Mouse (Mus musculus) retina, embryonic 14.5 days (tissue): ENCODE data around the gene Palld.

Source experiments
- DNase-seq: peaks from one replicate; pipeline ENCODE4 v3.0.0-alpha.2; 2015; ENCODE audit warnings: low spot score

The Palld gene

GRCm38 (mm10) chr8:61586529-61586928 is 316.0 kb downstream of the Palld start:
- no peak for DNase-seq

- no peak for DNase-seq
Measured at GRCm38 (mm10) chr8:61585746-61586145, 316.7 kb downstream of the Palld start.

GRCm38 (mm10) chr8:61584714-61585383 is 317.6 kb downstream of the Palld start:
- DNase-seq, result no peak

GRCm38 (mm10) chr8:61582547-61582946 is 319.9 kb downstream of the Palld start:
- DNase-seq, result no peak

- DNase-seq, result no peak
Measured at GRCm38 (mm10) chr8:61581259-61581658, 321.2 kb downstream of the Palld start.

DNA sequence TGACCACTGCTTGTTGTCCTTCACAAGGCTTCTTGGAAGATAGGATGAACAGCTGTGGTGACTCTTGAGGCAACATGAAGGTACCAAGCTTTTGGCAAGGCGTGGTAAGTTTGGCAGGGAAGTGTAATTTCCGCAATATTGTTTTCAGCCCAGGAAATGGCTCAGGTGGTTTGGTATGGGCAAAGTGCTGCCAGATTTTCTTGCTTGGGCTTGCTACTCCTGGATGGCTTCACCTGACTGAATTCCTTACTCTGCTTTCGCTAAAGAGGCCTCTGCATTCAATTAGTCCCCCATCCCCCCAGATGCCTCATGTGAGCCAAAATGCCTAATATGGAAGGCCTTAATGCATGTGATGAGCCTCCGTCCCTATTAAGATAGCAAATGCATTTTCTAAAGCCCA is 322.7 kb downstream of the Palld start:
- no peak for DNase-seq

DNA sequence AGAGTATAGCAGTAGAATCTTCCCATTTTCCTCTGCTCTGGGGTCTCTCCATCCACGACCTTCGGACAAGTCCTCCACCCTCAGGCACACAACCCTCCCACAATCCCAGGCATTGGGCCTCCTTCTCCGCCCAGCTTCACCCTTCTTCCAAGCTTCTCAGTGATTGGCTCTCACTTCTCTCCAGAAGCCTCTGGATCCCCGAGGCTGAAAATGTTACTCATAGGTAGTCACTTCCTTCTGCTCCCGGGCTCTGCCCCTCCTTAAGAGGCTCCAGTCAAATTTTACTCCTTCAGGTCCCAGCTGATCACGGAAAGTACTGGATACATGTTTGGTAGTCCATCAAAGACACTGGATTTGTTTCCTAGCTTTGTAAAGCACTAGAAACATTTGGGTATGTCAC is 323.7 kb downstream of the Palld start:
- DNase-seq, result no peak

DNA sequence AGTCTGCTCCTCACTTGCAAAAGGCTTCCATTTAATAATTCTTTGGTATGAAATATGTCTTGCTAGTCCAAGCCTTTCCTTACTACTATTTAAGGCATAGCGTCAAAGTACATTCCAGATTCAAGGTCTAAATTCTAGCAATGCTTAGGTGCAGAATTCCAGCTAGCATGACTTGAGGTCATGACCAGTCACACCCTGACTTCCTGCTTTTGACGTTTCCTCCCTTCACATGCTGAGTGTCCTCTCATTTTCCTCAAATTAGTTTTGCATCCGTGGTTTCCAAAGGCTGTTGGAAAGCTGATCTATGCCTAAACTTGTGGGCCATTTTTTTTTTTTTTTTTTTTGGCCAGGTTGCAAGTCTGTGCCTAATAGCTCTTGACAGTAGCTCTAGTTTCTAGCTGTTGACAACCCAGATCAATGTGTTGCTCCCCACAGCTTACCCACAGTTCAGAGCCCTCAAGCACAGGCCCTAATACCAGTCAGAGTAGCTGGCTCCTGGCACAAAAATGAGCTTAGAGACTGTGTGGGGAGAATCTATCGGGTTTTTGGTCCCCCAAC is 327.3 kb downstream of the Palld start:
- DNase-seq, result peak; percentile 53

- DNase-seq, result no peak
Measured at GRCm38 (mm10) chr8:61574526-61574925, 328.0 kb downstream of the Palld start.

GRCm38 (mm10) chr8:61573179-61573937 is 329.1 kb downstream of the Palld start:
- DNase-seq, result no peak

- no peak for DNase-seq
Measured at GRCm38 (mm10) chr8:61572697-61573096, 329.8 kb downstream of the Palld start.

- no peak for DNase-seq
Measured at GRCm38 (mm10) chr8:61570637-61571036, 331.9 kb downstream of the Palld start.

GRCm38 (mm10) chr8:61569721-61570120 is 332.8 kb downstream of the Palld start:
- no peak for DNase-seq

GRCm38 (mm10) chr8:61569211-61569610 is 333.3 kb downstream of the Palld start:
- no peak for DNase-seq

DNA sequence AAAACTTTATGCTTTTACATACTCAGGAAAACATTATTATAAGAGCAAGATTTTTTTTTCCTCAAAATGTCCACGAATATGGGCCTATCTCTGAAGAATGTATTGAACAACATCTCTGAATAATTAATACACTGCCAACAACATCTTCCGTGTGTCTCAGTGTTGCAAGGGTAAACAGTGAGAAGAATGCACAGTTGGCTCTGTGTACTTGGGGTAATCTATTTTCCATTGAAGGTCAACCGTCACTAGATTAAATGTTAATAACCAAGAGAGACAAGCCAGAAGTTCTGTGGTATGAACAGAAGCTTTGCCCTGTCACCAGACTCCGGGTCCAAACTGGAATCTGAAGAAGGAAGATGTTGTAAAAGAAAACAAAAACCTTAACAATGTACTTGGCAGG is 339.1 kb downstream of the Palld start:
- no peak for DNase-seq

DNA sequence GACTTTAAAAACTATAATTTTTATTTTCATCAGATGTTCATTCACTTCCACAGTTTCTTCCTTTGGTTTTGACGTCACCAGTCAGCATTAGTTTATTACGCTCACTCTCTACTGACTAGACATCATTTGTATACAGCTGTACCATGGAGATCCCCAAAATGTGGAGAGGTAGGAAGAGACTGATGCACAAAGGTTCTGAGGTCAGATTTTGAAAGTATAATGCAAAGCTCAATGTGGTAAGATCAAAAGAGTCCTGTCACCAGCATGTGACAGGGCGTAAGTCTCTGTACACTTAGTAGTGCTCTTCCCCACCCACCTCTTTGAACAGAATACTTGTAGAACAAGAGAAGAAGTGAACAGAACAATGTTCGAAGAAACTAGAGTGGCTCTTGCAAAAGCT is 339.9 kb downstream of the Palld start:
- no peak for DNase-seq

- no peak for DNase-seq
Measured at GRCm38 (mm10) chr8:61561220-61561619, 341.3 kb downstream of the Palld start.

- no peak for DNase-seq
Measured at GRCm38 (mm10) chr8:61559979-61560378, 342.5 kb downstream of the Palld start.

- DNase-seq, result no peak
Measured at GRCm38 (mm10) chr8:61559450-61559849, 343.0 kb downstream of the Palld start.

DNA sequence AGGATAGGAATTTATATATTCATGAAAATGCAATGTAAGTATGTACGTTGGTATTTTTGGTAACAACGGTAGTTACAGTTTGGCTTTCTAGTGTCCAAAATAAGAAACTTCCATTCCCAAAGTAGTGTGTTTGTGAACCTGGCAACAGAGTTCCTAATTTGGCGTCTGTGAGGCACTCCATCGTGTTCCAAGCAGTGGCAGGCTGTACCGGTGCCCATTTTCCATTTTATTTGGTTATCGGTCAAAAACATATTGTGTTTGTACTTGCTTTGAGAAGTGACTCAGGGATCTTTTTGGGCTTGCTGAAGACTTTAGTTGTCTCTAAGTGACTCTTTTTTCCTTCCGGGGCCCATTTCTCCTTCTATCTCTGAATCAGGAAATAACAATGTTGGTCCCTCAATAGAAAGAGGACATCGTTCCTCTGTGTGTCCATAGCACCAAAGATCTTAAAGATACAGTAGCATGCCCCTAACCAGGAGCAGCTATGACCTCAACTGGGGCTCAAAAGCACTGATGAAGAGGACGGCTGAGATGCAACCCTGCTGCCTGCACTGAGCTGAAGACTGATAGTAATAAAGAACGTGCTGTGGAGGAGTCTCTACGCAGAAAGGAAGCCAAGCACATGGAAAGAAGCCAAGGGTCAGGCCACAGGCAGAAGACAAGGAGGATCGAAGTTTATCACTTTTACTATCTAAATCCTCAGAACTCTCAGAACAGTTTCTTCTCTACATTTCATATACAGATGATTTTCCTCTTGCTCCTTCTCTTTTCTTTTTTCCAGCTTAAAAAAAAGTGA is 344.2 kb downstream of the Palld start:
- no peak for DNase-seq

DNA sequence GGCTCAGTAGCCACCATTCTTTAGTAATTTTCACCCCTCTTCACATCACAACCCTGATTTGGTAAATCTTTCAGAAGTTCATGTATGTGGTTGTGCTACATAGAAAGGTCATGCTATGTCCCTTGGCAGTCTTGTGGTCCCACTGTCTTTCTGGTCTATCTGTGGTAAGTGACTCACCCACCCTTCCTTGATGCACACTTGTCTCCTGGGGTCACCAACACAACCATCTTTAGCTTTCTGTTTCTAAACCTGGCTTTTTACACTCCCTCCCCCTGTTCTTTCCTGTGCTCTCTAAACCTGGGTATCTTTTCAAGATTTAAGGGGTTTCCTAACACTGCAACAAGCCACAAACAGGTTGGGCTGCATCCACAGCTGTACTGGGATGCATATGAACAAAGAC is 345.5 kb downstream of the Palld start:
- DNase-seq, result no peak

- DNase-seq, result no peak
Measured at GRCm38 (mm10) chr8:61556219-61556618, 346.3 kb downstream of the Palld start.

GRCm38 (mm10) chr8:61555343-61555742 is 347.1 kb downstream of the Palld start:
- DNase-seq, result peak; percentile 31
